Mouse (Mus musculus) heart, embryonic 13.5 days (tissue): ENCODE measurements at regions not wholly inside any gene's neighbourhood (a gene's known extent, or its start where the extent isn't known, plus 50 kb on each side); places are given as distances from the start of the nearest gene placed in this dataset.

Source experiments
- ATAC-seq: fragments of 200-750 bp; cut with Nextera tagmentation; 2 replicates; pipeline ENCODE4 v1.8.0; 2017; ENCODE audit warnings: moderate TSS enrichment; ENCODE audit not compliant: insufficient number of reproducible peaks, low FRiP score, low TSS enrichment; ENCODE audit errors: extremely low read depth
- H3K27ac ChIP-seq: fragments of 300-500 bp; sonication (generic); replicated peaks from 2 replicates; pipeline ENCODE4 v1.5.1; 2015; ENCODE audit warnings: moderate library complexity, mild to moderate bottlenecking, inconsistent platforms
- H3K27me3 ChIP-seq: fragments of 300-500 bp; sonication (generic); replicated peaks from 2 replicates; pipeline ENCODE4 v1.6.1; 2015; ENCODE audit warnings: mild to moderate bottlenecking, inconsistent platforms
- H3K36me3 ChIP-seq: fragments of 300-500 bp; sonication (generic); 2 replicates; pipeline ENCODE4 v1.6.1; 2015; ENCODE audit warnings: mild to moderate bottlenecking, inconsistent platforms
- H3K4me1 ChIP-seq: fragments of 300-500 bp; sonication (generic); 2 replicates; pipeline ENCODE4 v1.6.1; 2015; ENCODE audit warnings: inconsistent platforms
- H3K4me2 ChIP-seq: fragments of 300-500 bp; sonication (generic); 2 replicates; pipeline ENCODE4 v1.6.1; 2015; ENCODE audit warnings: inconsistent platforms, mild to moderate bottlenecking, moderate library complexity
- H3K4me3 ChIP-seq: fragments of 300-500 bp; sonication (generic); 2 replicates; pipeline ENCODE4 v1.5.1; 2015; ENCODE audit warnings: moderate library complexity, mild to moderate bottlenecking, inconsistent platforms
- H3K9ac ChIP-seq: fragments of 300-500 bp; sonication (generic); 2 replicates; pipeline ENCODE4 v1.6.1; 2015; ENCODE audit warnings: inconsistent platforms, mild to moderate bottlenecking, moderate library complexity
- H3K9me3 ChIP-seq: fragments of 300-500 bp; sonication (generic); 2 replicates; pipeline ENCODE4 v1.6.1; 2016; ENCODE audit warnings: inconsistent platforms
- WGBS: fragments of 180-500 bp; shearing (Covaris S2); methylation state at CpG from one replicate; pipeline ENCODE4 v1.1.7; 2015; ENCODE audit warnings: mixed read lengths; 5-methylcytosine and 5-hydroxymethylcytosine counted together

DNA sequence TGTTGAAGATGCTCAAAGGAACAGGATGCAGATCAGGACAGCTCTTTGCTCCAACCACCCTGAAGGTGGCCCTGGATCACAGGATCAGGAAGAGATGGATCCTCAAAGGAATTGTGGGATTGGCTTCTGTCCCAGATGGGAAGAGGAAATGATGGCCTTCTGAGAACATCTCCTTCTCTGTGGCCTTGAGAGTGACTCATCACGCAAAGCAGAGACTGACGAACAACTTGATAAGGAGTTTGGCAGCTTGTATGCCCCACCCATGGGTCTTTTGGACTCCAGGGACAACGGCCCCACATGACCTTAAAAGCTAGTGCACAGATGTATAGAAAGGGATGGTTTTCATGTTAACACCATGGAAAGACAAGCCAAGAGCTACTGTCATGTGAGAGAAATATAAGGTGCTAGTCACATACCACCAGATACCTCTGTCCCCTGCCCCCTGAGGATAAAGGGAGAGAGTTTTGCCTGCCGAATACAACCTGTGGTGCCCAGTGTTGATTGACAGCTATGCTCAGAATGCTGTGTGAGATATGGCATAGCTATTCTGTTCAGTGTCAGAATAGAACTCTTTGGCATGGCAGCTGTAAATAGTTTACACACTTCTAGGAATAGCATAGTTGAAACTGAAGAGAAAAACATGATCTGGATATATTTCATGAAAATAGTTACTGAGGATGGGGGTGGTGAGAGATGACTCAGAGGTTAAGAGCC is 109.2 kb upstream of the S1pr3 start:
- no peak overlapping the region for H3K4me3 ChIP-seq
- no peak for ATAC-seq
- peaks cover 33% of the 10 kb centered on the region for H3K4me1 ChIP-seq
- no peak overlapping the region for H3K4me2 ChIP-seq
- H3K36me3 ChIP-seq = no peaks in the 10 kb centered on the region
- H3K9me3 ChIP-seq = 0 out of 2 replicates have a peak, but pooled peaks cover 4% of the 10 kb centered on the region
- H3K27me3 ChIP-seq = no peaks in the 10 kb centered on the region
- WGBS = 19% methylated on average over 4 of the region's 4 CpGs
- H3K9ac ChIP-seq = no peak overlapping the region
- H3K27ac ChIP-seq = peak overlapping the region; percentile 28; the same call in 1 of the 2 replicates

DNA sequence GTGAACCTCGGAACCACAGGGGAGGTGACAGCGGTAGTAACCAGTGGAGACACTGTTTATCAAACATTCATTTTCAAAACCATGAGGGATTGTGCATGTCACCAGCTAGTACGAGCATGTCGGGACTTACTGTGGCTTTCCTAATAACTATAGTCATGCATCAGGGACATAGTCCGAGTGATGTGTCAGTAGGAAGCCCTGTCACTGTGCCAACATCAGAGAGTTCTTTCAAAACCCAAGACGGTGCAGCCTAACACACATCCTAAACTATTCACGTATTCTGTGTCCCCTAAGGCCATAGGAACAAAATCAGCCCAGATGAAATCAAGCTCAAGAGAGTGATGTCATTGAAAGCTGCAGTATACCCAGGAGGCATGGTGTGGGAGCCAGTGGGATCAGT is 107.0 kb upstream of the S1pr3 start:
- H3K36me3 ChIP-seq = no peaks in the 10 kb centered on the region
- no peaks in the 10 kb centered on the region for H3K27me3 ChIP-seq
- 0 out of 2 replicates have a peak, but pooled peaks cover 4% of the 10 kb centered on the region for H3K9me3 ChIP-seq
- no peak overlapping the region for H3K4me2 ChIP-seq
- 71% methylated on average over 7 of the region's 7 CpGs for WGBS
- peaks cover 22% of the 10 kb centered on the region for H3K4me1 ChIP-seq
- no peak overlapping the region for H3K27ac ChIP-seq
- no peak overlapping the region for H3K9ac ChIP-seq
- no peak for ATAC-seq
- H3K4me3 ChIP-seq = no peak overlapping the region

DNA sequence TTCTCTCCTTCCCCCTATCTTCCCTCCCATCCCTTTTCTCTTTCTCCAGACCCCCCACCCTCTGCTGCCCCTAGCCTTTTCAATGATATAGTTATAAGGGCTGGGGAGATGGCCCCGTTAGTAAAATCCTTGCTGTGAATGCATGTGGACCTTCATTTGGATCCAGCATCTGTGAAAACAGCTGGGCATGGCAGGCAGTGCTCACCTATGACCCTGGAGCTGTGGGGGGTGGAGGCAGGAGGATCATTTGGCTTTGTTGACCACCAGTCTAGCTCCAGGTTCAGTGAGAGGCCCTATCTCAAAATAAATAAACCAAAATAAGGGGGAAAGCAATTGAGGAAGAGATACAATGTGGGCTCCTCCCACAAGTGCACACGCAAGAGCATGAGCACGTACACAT is 105.3 kb upstream of the S1pr3 start:
- Histone ChIP-seq H3K9ac (no peak overlapping the region), H3K4me1 (peaks cover 17% of the 10 kb centered on the region), H3K4me2 (no peak overlapping the region), H3K36me3 (no peaks in the 10 kb centered on the region), H3K27me3 (no peaks in the 10 kb centered on the region), H3K9me3 (0 out of 2 replicates have a peak, but pooled peaks cover 2% of the 10 kb centered on the region), H3K27ac (no peak overlapping the region), H3K4me3 (no peak overlapping the region)
- 73% methylated on average over 3 of the region's 3 CpGs for WGBS
- ATAC-seq = no peak

DNA sequence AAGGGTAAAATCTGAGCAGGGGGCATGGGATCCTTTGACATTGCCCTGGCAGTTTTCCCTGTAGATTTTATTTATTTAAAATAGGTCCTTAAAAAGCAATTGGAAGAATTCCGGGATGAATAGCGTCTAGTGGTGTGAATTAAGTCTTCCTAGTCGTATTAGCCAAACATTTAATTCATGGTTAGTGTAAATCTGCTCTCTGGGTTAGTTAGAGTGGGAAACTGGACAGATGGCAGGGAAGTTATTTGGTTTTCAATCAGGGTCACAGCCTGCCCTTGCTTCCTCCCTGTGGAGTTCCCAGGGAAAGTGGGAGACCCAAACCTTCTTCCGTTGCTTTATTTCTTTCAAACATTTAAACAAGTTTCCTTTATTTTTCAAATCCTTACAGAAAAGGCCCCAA is 103.8 kb upstream of the S1pr3 start:
- no peak overlapping the region for H3K4me2 ChIP-seq
- H3K9ac ChIP-seq = no peak overlapping the region
- WGBS = 76% methylated on average over 4 of the region's 4 CpGs
- no peak for ATAC-seq
- H3K27me3 ChIP-seq = no peaks in the 10 kb centered on the region
- peaks cover 7% of the 10 kb centered on the region for H3K4me1 ChIP-seq
- no peak overlapping the region for H3K27ac ChIP-seq
- H3K4me3 ChIP-seq = no peak overlapping the region
- no peaks in the 10 kb centered on the region for H3K36me3 ChIP-seq
- H3K9me3 ChIP-seq = no peaks in the 10 kb centered on the region

DNA sequence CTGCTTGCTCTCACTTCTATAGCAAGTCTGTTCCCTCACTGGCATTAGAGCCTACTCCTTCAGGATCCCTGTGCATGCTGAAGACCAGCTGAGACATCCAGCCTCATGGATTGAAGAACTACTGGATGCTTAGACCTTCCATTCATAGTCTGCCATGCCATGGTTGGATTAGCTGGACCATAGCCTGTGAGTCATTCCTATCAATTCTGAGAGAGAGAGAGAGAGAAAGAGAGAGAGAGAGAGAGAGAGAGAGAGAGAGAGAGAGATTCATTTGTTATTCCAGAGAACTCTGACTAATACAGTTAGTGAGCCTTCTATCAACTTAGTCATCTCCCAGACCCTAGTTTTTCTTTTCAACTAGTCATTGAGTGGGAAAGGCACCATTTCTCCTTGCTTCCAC is 99.0 kb upstream of the S1pr3 start:
- Histone ChIP-seq H3K9me3 (no peaks in the 10 kb centered on the region), H3K27me3 (no peaks in the 10 kb centered on the region), H3K9ac (no peak overlapping the region), H3K4me3 (no peak overlapping the region), H3K4me1 (peaks cover 47% of the 10 kb centered on the region), H3K27ac (no peak overlapping the region), H3K4me2 (no peak overlapping the region), H3K36me3 (no peaks in the 10 kb centered on the region)
- ATAC-seq = no peak

DNA sequence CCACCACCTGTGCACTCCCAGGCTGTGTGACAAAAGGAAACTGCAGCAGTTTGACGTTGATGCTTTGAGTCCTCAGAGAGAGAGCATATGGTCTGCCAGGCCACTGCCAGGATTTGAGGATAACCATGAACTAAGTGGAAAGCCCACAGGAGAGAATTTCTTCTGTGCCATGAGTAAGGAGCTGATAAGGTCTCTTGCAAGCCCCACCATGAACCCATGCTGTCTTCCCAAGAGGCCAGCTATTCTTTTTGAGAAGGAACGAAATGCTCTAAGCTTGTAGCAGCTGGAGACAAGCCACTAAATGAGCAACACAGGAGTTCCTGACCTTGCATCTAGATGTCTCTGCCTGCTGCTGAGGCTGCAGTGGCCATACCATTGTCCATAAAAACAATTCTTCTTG is 98.4 kb upstream of the S1pr3 start:
- Histone ChIP-seq H3K9me3 (no peaks in the 10 kb centered on the region), H3K9ac (no peak overlapping the region), H3K4me2 (no peak overlapping the region), H3K4me1 (peaks cover 53% of the 10 kb centered on the region), H3K27me3 (no peaks in the 10 kb centered on the region), H3K27ac (no peak overlapping the region), H3K4me3 (no peak overlapping the region), H3K36me3 (no peaks in the 10 kb centered on the region)
- WGBS = 52% methylated on average over 2 of the region's 2 CpGs
- ATAC-seq = no peak

DNA sequence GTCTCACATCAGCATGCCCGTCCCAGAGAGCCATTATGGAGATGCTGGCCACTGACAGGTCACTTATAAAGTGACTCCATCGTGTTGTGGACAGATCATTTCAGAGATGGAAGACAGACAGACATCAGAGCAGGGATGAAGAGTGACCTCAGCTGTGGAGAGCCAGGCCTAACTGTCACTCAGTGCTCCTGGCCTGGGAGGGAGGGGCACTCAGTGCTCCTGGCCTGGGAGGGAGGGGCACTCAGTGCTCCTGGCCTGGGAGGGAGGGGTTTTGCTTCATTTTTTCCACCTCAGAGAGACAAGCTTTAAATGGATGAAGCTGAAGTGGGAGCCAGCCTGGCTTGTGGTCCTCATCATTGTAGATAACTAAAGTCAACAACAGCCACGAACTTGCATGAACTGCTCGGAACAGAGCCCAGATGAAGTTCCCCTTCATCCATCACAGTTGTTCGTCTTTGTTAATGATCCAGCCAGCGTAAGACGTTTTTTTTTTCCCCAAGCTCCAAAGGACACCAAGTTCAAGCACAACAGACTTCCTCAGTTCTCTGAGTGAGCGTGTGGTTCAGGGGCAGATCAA is 96.7 kb upstream of the S1pr3 start:
- H3K9ac ChIP-seq = no peak overlapping the region
- H3K27me3 ChIP-seq = no peaks in the 10 kb centered on the region
- no peaks in the 10 kb centered on the region for H3K36me3 ChIP-seq
- H3K4me2 ChIP-seq = no peak overlapping the region
- no peak for ATAC-seq
- no peaks in the 10 kb centered on the region for H3K9me3 ChIP-seq
- H3K27ac ChIP-seq = peak overlapping the region; percentile 41; the same call in 1 of the 2 replicates
- no peak overlapping the region for H3K4me3 ChIP-seq
- H3K4me1 ChIP-seq = peaks cover 56% of the 10 kb centered on the region
- 44% methylated on average over 8 of the region's 8 CpGs for WGBS

DNA sequence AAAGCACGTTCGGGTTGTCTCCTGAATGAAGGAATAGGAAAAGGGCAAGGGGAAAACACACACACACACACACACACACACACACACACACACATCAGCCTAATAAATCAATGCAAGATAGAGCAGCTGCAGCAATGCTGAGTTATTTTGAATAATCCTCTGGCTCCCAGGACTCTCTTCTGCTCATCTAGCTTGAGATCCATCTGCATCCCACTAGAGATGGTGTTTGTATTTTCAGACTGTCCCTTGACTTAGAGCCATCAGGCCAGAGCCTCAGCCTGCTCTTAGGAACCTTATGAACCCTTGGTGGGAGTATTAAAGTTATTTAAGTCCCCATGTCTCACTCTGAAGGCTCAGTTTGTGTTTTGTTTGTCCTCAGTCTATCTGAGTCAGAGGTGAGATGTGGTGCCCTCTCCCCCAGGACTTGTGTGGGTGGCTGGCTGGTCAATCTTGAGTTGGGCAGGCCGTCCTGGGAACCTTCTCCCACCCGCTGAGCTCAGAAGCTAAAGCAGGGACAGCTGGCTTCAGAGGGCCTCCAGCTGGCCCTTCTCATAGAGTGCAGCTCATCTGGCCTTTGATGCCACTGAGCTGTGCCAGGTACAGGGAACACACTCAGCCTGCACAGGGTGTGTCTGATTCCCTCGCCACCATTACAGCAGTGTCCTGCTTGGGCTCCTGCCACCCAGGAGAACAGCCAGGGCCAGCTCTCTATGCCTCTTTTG is 95.1 kb upstream of the S1pr3 start:
- H3K9ac ChIP-seq = no peak overlapping the region
- no peak overlapping the region for H3K4me3 ChIP-seq
- 69% methylated on average over 5 of the region's 5 CpGs for WGBS
- no peaks in the 10 kb centered on the region for H3K9me3 ChIP-seq
- H3K4me1 ChIP-seq = peaks cover 56% of the 10 kb centered on the region
- H3K4me2 ChIP-seq = no peak overlapping the region
- no peaks in the 10 kb centered on the region for H3K36me3 ChIP-seq
- ATAC-seq = no peak
- H3K27me3 ChIP-seq = no peaks in the 10 kb centered on the region
- H3K27ac ChIP-seq = peak overlapping the region; percentile 92

DNA sequence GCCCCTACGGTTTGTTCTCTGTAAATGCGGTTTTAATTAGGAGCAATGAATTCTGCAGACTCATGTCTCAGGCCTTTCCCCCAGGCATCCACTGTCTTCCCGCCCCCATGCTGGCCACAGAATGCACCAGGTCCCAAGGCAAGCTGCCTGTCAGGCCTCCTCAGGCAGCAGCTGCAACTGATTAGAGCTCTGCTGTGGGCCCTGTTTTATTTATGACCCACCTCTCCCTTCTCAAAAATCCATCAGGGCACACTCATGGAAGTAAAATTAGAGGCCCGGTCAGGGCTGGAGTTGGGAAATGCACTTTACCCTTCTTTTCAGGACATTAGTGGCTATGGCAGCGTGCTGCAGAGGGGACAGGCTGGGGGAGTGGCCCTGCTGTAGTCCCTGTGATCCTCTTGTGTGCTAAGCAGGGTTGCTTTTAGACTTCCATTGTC is 93.9 kb upstream of the S1pr3 start:
- WGBS = 6% methylated on average over 5 of the region's 5 CpGs
- ATAC-seq = peak; percentile 57; the same call in 1 of the 2 replicates
- no peaks in the 10 kb centered on the region for H3K36me3 ChIP-seq
- no peak overlapping the region for H3K4me3 ChIP-seq
- peak overlapping the region; percentile 25; the same call in 1 of the 2 replicates for H3K4me2 ChIP-seq
- H3K9ac ChIP-seq = peak overlapping the region; percentile 48; the same call in 1 of the 2 replicates
- H3K27ac ChIP-seq = peak overlapping the region; percentile 92
- peaks cover 56% of the 10 kb centered on the region for H3K4me1 ChIP-seq
- no peaks in the 10 kb centered on the region for H3K27me3 ChIP-seq
- H3K9me3 ChIP-seq = no peaks in the 10 kb centered on the region

DNA sequence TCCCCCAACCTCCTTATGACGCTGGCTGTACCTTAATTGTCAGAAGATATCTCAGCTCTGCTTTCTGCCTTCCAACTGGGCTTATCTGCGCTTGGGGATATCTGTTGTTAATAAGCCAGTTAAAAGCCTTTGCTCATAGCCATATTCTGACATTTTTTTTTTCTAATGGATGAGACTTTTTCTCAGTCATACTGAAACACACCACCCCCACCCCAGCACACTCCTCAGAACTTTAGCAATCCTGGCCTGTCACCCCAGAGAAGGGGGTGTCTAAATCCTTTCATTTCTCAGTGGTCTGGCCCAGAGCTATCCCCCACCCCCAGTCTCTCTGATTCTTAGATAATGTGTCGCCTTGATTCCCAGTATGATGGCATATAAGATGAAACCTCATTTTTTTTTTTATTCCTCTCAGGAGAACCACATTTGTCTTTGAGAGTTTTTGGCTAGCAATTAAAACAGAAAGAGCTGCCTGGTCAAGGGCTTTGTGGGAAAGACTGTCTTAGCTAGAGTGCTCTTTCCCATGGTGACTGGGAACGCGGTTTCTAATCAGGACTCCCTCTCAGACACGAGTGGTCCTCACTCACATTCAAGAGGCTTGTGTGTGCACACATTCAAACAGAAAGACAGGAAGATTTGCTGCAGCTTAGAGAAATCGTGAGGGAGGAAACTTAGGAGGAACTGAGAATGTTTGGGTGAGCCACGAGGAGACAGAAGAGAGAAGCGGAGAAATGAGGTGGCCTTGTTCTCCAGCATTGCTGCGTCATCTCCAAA is 93.2 kb upstream of the S1pr3 start:
- Histone ChIP-seq H3K4me3 (no peak overlapping the region), H3K9ac (peak overlapping the region; percentile 48), H3K27ac (peak overlapping the region; percentile 92), H3K9me3 (no peaks in the 10 kb centered on the region), H3K4me2 (peak overlapping the region; percentile 25; the same call in 1 of the 2 replicates), H3K36me3 (no peaks in the 10 kb centered on the region), H3K27me3 (no peaks in the 10 kb centered on the region), H3K4me1 (peaks cover 50% of the 10 kb centered on the region)
- 33% methylated on average over 10 of the region's 10 CpGs for WGBS
- ATAC-seq = 0 out of 2 replicates have a peak, but pooled peaks have one; percentile 34

DNA sequence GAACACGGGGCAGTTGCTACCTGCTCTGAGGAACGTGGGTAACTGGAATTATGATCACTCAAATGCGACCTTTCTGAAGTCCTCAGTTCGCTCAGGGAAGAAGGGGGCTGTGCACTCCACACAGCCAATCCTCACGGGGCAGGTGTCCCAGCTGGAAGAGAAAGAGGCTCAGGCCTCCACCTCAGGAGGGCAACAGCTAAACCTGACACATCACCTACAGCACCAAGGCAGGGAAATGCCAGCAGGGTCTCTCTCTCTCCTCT is 92.7 kb upstream of the S1pr3 start:
- Histone ChIP-seq H3K27ac (peak overlapping the region; percentile 92), H3K27me3 (no peaks in the 10 kb centered on the region), H3K9ac (peak overlapping the region; percentile 48), H3K9me3 (no peaks in the 10 kb centered on the region), H3K36me3 (no peaks in the 10 kb centered on the region), H3K4me1 (peaks cover 48% of the 10 kb centered on the region), H3K4me3 (no peak overlapping the region), H3K4me2 (no peak overlapping the region)
- WGBS = 52% methylated on average over 4 of the region's 5 CpGs
- ATAC-seq = no peak
